Mouse (Mus musculus) erythroblast, embryonic 14.5 days (primary cell): ENCODE data around the gene Nr1h4. TPM values are rescaled to one million over a fixed set of nuclear protein-coding genes. Genes with fewer than 3 reads are reported as not detected.

ENCODE experiments used
- H3K27me3 ChIP-seq: 2 replicates; pipeline ENCODE4 v1.6.1; 2012; ENCODE audit warnings: inconsistent platforms; ENCODE audit not compliant: control insufficient read depth
- H3K36me3 ChIP-seq: 2 replicates; pipeline ENCODE4 v1.6.1; 2012; ENCODE audit warnings: mild to moderate bottlenecking, inconsistent platforms; ENCODE audit not compliant: control insufficient read depth
- H3K4me1 ChIP-seq: 2 replicates; pipeline ENCODE4 v1.6.1; 2012; ENCODE audit warnings: inconsistent platforms; ENCODE audit not compliant: control insufficient read depth
- H3K4me3 ChIP-seq: replicated peaks from 2 replicates; pipeline ENCODE3; 2012; ENCODE audit warnings: moderate library complexity, mild to moderate bottlenecking, inconsistent platforms
- H3K9me3 ChIP-seq: 2 replicates; pipeline ENCODE4 v1.6.1; 2012; ENCODE audit warnings: low read length, inconsistent platforms, mixed read lengths; ENCODE audit not compliant: control insufficient read depth
- GATA1 ChIP-seq: IDR thresholded peaks from 2 replicates; pipeline ENCODE4 v1.6.1; 2012; ENCODE audit warnings: low read length, inconsistent platforms, mixed read lengths
- TAL1 ChIP-seq: IDR thresholded peaks from 3 replicates; pipeline ENCODE4 v1.6.1; 2012; ENCODE audit warnings: low read length, inconsistent platforms, mixed read lengths
- polyA plus RNA-seq: library from polyadenylated mRNA; stranded (reverse); fragments of >175 nt; gene quantifications from 2 replicates; pipeline ENCODE4 v1.2.3, GENCODE M21; 2012

Gene Nr1h4
- polyA plus RNA-seq, 1 experiment = not detected

- no peak for TF ChIP-seq TAL1
- TF ChIP-seq GATA1 = no peak
- Histone ChIP-seq H3K4me3 (no peak overlapping the region), H3K36me3 (no peaks in the 10 kb centered on the region), H3K4me1 (no peaks in the 10 kb centered on the region), H3K9me3 (no peaks in the 10 kb centered on the region), H3K27me3 (no peaks in the 10 kb centered on the region)
Observed at GRCm38 (mm10) chr10:89486995-89487742, 46.2 kb downstream of the Nr1h4 start.

GRCm38 (mm10) chr10:89484907-89485306 lies 48.5 kb downstream of the Nr1h4 start:
- Histone ChIP-seq H3K9me3 (no peaks in the 10 kb centered on the region), H3K4me3 (no peak overlapping the region), H3K27me3 (no peaks in the 10 kb centered on the region), H3K36me3 (no peaks in the 10 kb centered on the region), H3K4me1 (no peaks in the 10 kb centered on the region)
- TF ChIP-seq TAL1 (no peak), GATA1 (no peak)

GRCm38 (mm10) chr10:89483812-89484602 lies 49.4 kb downstream of the Nr1h4 start:
- Histone ChIP-seq H3K4me3 (no peak overlapping the region), H3K4me1 (no peaks in the 10 kb centered on the region), H3K27me3 (no peaks in the 10 kb centered on the region), H3K9me3 (no peaks in the 10 kb centered on the region), H3K36me3 (no peaks in the 10 kb centered on the region)
- TF ChIP-seq TAL1 (no peak), GATA1 (no peak)

GRCm38 (mm10) chr10:89483113-89483512 lies 50.3 kb downstream of the Nr1h4 start:
- H3K27me3 ChIP-seq = no peaks in the 10 kb centered on the region
- H3K36me3 ChIP-seq = no peaks in the 10 kb centered on the region
- TF ChIP-seq TAL1 = no peak
- TF ChIP-seq GATA1 = no peak
- H3K4me3 ChIP-seq = no peak overlapping the region
- H3K9me3 ChIP-seq = no peaks in the 10 kb centered on the region
- H3K4me1 ChIP-seq = no peaks in the 10 kb centered on the region

GRCm38 (mm10) chr10:89482142-89482681 lies 51.2 kb downstream of the Nr1h4 start:
- Histone ChIP-seq H3K4me1 (no peaks in the 10 kb centered on the region), H3K4me3 (no peak overlapping the region), H3K27me3 (no peaks in the 10 kb centered on the region), H3K36me3 (no peaks in the 10 kb centered on the region), H3K9me3 (no peaks in the 10 kb centered on the region)
- TF ChIP-seq TAL1 (no peak), GATA1 (no peak)

- Histone ChIP-seq H3K9me3 (no peaks in the 10 kb centered on the region), H3K4me1 (no peaks in the 10 kb centered on the region), H3K27me3 (no peaks in the 10 kb centered on the region), H3K36me3 (no peaks in the 10 kb centered on the region), H3K4me3 (no peak overlapping the region)
- TF ChIP-seq TAL1 = no peak
- TF ChIP-seq GATA1 = no peak
Observed at GRCm38 (mm10) chr10:89481638-89482037, 51.7 kb downstream of the Nr1h4 start.

- Histone ChIP-seq H3K9me3 (no peaks in the 10 kb centered on the region), H3K27me3 (no peaks in the 10 kb centered on the region), H3K4me3 (no peak overlapping the region), H3K36me3 (no peaks in the 10 kb centered on the region), H3K4me1 (no peaks in the 10 kb centered on the region)
- TF ChIP-seq TAL1 (no peak), GATA1 (no peak)
Observed at GRCm38 (mm10) chr10:89478766-89479165, 54.6 kb downstream of the Nr1h4 start.

- no peaks in the 10 kb centered on the region; the same call in 1 of the 2 replicates for H3K36me3 ChIP-seq
- no peaks in the 10 kb centered on the region for H3K4me1 ChIP-seq
- H3K9me3 ChIP-seq = no peaks in the 10 kb centered on the region
- no peaks in the 10 kb centered on the region for H3K27me3 ChIP-seq
- TF ChIP-seq TAL1 (no peak), GATA1 (no peak)
- H3K4me3 ChIP-seq = no peak overlapping the region
Observed at GRCm38 (mm10) chr10:89470596-89471353, 62.6 kb downstream of the Nr1h4 start.
